Mouse (Mus musculus) cerebellum, adult 11-12 months (tissue): ENCODE measurements around the gene Arl6ip4.
A peak's percentile ranks its signal among the peaks of the same experiment; 100 is the strongest.

Experiments used
- DNase-seq: peaks from one replicate; pipeline ENCODE4 v3.0.0; 2022

Gene Arl6ip4

GRCm38 (mm10) chr5:124095077-124095581, 20.8 kb upstream of the Arl6ip4 start:
- peak; percentile 76 for DNase-seq

- DNase-seq, result peak; percentile 99
Observed at GRCm38 (mm10) chr5:124095596-124096232, 20.2 kb upstream of the Arl6ip4 start, which contains the start of gene Abcb9. TSS of gene Abcb9 (minus strand) at chr5:124095798.

GRCm38 (mm10) chr5:124098923-124099322, 17.0 kb upstream of the Arl6ip4 start:
- DNase-seq, result no peak

GRCm38 (mm10) chr5:124100128-124101044, 15.5 kb upstream of the Arl6ip4 start:
- DNase-seq, result no peak

- no peak for DNase-seq
Observed at GRCm38 (mm10) chr5:124102326-124102725, 13.6 kb upstream of the Arl6ip4 start.

- no peak for DNase-seq
Observed at GRCm38 (mm10) chr5:124103020-124103419, 12.9 kb upstream of the Arl6ip4 start.

- DNase-seq, result no peak
Observed at GRCm38 (mm10) chr5:124103552-124103951, 12.3 kb upstream of the Arl6ip4 start.

GRCm38 (mm10) chr5:124111077-124111741, 4.7 kb upstream of the Arl6ip4 start:
- DNase-seq, result peak; percentile 62

- peak; percentile 92 for DNase-seq
Observed at GRCm38 (mm10) chr5:124111742-124112497, 4.0 kb upstream of the Arl6ip4 start, which contains the start of gene Ogfod2. TSS of gene Ogfod2 (plus strand) at chr5:124112297.

- no peak for DNase-seq
Observed at GRCm38 (mm10) chr5:124112531-124112930, 3.4 kb upstream of the Arl6ip4 start.

GRCm38 (mm10) chr5:124113030-124113429, 2.9 kb upstream of the Arl6ip4 start:
- DNase-seq, result peak; percentile 75

- DNase-seq, result peak; percentile 64
Observed at GRCm38 (mm10) chr5:124114276-124115025, 1.4 kb upstream of the Arl6ip4 start.

GRCm38 (mm10) chr5:124115531-124115930, 358 bp upstream of the Arl6ip4 start:
- no peak for DNase-seq

GRCm38 (mm10) chr5:124119204-124119603, 3.3 kb downstream of the Arl6ip4 start:
- DNase-seq, result no peak

- DNase-seq, result no peak
Observed at GRCm38 (mm10) chr5:124122357-124122756, 6.5 kb downstream of the Arl6ip4 start.

- no peak for DNase-seq
Observed at GRCm38 (mm10) chr5:124125093-124125492, 9.2 kb downstream of the Arl6ip4 start.

- DNase-seq, result no peak
Observed at GRCm38 (mm10) chr5:124134261-124134660, 18.4 kb downstream of the Arl6ip4 start.

GRCm38 (mm10) chr5:124138066-124138465, 22.2 kb downstream of the Arl6ip4 start:
- peak; percentile 37 for DNase-seq

GRCm38 (mm10) chr5:124149028-124149427, 33.1 kb downstream of the Arl6ip4 start:
- no peak for DNase-seq

GRCm38 (mm10) chr5:124150895-124151294, 35.0 kb downstream of the Arl6ip4 start:
- DNase-seq, result no peak

- DNase-seq, result no peak
Observed at GRCm38 (mm10) chr5:124152734-124153133, 36.8 kb downstream of the Arl6ip4 start.

- no peak for DNase-seq
Observed at GRCm38 (mm10) chr5:124155943-124156342, 40.1 kb downstream of the Arl6ip4 start.
